ENCODE assay signal across 18 mouse cellular contexts in genomic region chr13:108219773-108220172, GRCm38 (mm10).
"Had no signal": no experiment of that assay in that cellular context is flagged by ENCODE, and none has a peak within 500 bp of the region (broad histone marks: within the 10 kb centered on the region; RNA-seq: fewer than 3 reads in every experiment).

No protein-coding gene starts in this region.

- H3K4me2 ChIP-seq: liver, embryonic 13.5 days; midbrain, embryonic 13.5 days had no signal

- H3K27ac ChIP-seq: layer of hippocampus, adult 2 months; liver, embryonic 13.5 days; midbrain, embryonic 10.5 days; midbrain, embryonic 13.5 days; stomach, postnatal 0 days had no signal

- H3K4me3 ChIP-seq: layer of hippocampus, adult 2 months; liver, embryonic 13.5 days; midbrain, embryonic 10.5 days; midbrain, embryonic 13.5 days; myocyte had no signal

- H3K9me3 ChIP-seq: liver, embryonic 13.5 days; midbrain, embryonic 10.5 days; midbrain, embryonic 13.5 days had no signal

- DNase-seq: kidney, adult 8-10 months; kidney, postnatal 14 days; layer of hippocampus, adult 9-11 months; liver, embryonic 13.5 days; lung, adult 2 months; lung, postnatal 14 days; lung, postnatal 4 days; right cerebral cortex, postnatal 14 days; right cerebral cortex, postnatal 4 days; thymus, adult 2 months; thymus, postnatal 14 days; thymus, postnatal 4 days had no signal

- H3K36me3 ChIP-seq: liver, embryonic 13.5 days; midbrain, embryonic 10.5 days; midbrain, embryonic 13.5 days had no signal

- H3K9ac ChIP-seq: liver, embryonic 13.5 days; midbrain, embryonic 13.5 days had no signal

- ATAC-seq: midbrain, embryonic 13.5 days; midbrain, embryonic 16.5 days had no signal
